Mouse (Mus musculus) stomach, embryonic 15.5 days (tissue): ENCODE data around the gene Mgst2. TPM values are rescaled to one million over a fixed set of nuclear protein-coding genes. Genes with fewer than 3 reads are reported as not detected.

Experiments used
- ATAC-seq: fragments of 200-750 bp; cut with Nextera tagmentation; 2 replicates; pipeline ENCODE4 v1.8.0; 2017; ENCODE audit warnings: low read depth, moderate number of reproducible peaks, moderate TSS enrichment; ENCODE audit not compliant: insufficient read depth, low FRiP score
- H3K27ac ChIP-seq: fragments of 300-500 bp; sonication (generic); 2 replicates; pipeline ENCODE4 v1.5.1; 2015; ENCODE audit warnings: mild to moderate bottlenecking, inconsistent platforms
- H3K27me3 ChIP-seq: fragments of 300-500 bp; sonication (generic); replicated peaks from 2 replicates; pipeline ENCODE4 v1.6.1; 2015; ENCODE audit warnings: inconsistent platforms
- H3K36me3 ChIP-seq: fragments of 300-500 bp; sonication (generic); 2 replicates; pipeline ENCODE4 v1.6.1; 2015; ENCODE audit warnings: inconsistent platforms
- H3K4me1 ChIP-seq: fragments of 300-500 bp; sonication (generic); 2 replicates; pipeline ENCODE4 v1.6.1; 2015; ENCODE audit warnings: inconsistent platforms
- H3K4me2 ChIP-seq: fragments of 300-500 bp; sonication (generic); 2 replicates; pipeline ENCODE4 v1.6.1; 2015; ENCODE audit warnings: mild to moderate bottlenecking, inconsistent platforms
- H3K4me3 ChIP-seq: fragments of 300-500 bp; sonication (generic); replicated peaks from 2 replicates; pipeline ENCODE4 v1.5.1; 2015; ENCODE audit warnings: inconsistent platforms
- H3K9ac ChIP-seq: fragments of 300-500 bp; sonication (generic); 2 replicates; pipeline ENCODE4 v1.6.1; 2015; ENCODE audit warnings: inconsistent platforms
- H3K9me3 ChIP-seq: fragments of 300-500 bp; sonication (generic); 2 replicates; pipeline ENCODE4 v1.6.1; 2016; ENCODE audit warnings: inconsistent platforms
- WGBS: fragments of 180-500 bp; shearing (Covaris S2); methylation state at CpG from one replicate; pipeline ENCODE4 v1.1.7; 2015; 5-methylcytosine and 5-hydroxymethylcytosine counted together
- polyA plus RNA-seq: library from polyadenylated mRNA; unstranded; fragments of >200 nt; fragmentation: Nextera tagmentation; extraction: Ambion mirVana; gene quantifications from 2 replicates; pipeline ENCODE4 v1.2.1, GENCODE M21; 2015

Mgst2 gene
- polyA plus RNA-seq, 1 experiment from 2014 or later = 30.9 TPM

DNA sequence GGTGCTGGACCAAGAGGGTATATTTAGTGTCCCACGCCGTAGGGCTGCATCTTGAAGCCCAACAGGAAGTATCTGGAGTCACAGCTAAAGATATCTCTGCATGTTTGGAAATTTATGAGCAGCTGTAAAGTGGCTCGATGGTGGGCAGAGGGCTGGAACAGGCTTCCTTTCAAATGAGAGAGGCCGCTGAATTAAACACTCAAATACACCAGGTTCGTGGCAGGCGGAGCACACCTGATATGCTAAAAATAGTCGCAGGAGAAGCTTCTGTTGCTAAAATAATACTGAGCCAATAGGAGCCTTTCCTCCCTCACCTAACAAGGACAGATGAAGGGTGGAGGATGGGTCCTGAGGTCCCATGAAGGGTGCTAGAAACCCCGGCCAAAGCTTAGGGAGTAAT, 67.8 kb downstream of the Mgst2 start:
- no peaks in the 10 kb centered on the region for H3K36me3 ChIP-seq
- H3K27me3 ChIP-seq = no peaks in the 10 kb centered on the region
- no peaks in the 10 kb centered on the region for H3K9me3 ChIP-seq
- H3K9ac ChIP-seq = no peak overlapping the region
- H3K27ac ChIP-seq = peak overlapping the region; percentile 40; the same call in 1 of the 2 replicates
- H3K4me2 ChIP-seq = 0 out of 2 replicates have a peak overlapping the region, but pooled peaks have one; percentile 2
- H3K4me1 ChIP-seq = peaks cover 14% of the 10 kb centered on the region
- H3K4me3 ChIP-seq = no peak overlapping the region
- 36% methylated on average over 8 of the region's 8 CpGs for WGBS
- no peak for ATAC-seq

DNA sequence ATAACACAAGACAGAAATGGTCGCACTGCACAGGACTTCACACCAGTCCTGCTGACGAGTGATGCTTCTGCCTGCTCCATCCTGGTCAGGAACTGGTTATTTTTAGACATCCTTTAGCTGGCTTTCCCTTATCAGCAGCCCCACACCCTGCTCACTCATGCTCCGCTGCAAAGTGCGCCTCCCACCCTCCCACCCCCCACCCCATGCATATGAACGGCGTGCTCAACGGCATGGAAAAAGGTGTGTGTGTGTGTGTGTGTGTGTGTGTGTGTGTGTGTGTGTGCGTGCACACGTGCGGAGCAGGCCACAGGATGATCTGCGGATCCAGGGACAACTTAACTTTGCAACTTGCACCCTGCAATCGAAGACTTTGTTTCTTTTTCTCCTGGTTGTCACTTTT, 68.3 kb downstream of the Mgst2 start:
- 55% methylated on average over 12 of the region's 12 CpGs for WGBS
- Histone ChIP-seq H3K9me3 (no peaks in the 10 kb centered on the region), H3K4me2 (0 out of 2 replicates have a peak overlapping the region, but pooled peaks have one; percentile 2), H3K4me1 (peaks cover 14% of the 10 kb centered on the region), H3K27ac (0 out of 2 replicates have a peak overlapping the region, but pooled peaks have one; percentile 40), H3K4me3 (no peak overlapping the region), H3K9ac (no peak overlapping the region), H3K36me3 (no peaks in the 10 kb centered on the region), H3K27me3 (no peaks in the 10 kb centered on the region)
- peak; percentile 91; the same call in 1 of the 2 replicates for ATAC-seq

DNA sequence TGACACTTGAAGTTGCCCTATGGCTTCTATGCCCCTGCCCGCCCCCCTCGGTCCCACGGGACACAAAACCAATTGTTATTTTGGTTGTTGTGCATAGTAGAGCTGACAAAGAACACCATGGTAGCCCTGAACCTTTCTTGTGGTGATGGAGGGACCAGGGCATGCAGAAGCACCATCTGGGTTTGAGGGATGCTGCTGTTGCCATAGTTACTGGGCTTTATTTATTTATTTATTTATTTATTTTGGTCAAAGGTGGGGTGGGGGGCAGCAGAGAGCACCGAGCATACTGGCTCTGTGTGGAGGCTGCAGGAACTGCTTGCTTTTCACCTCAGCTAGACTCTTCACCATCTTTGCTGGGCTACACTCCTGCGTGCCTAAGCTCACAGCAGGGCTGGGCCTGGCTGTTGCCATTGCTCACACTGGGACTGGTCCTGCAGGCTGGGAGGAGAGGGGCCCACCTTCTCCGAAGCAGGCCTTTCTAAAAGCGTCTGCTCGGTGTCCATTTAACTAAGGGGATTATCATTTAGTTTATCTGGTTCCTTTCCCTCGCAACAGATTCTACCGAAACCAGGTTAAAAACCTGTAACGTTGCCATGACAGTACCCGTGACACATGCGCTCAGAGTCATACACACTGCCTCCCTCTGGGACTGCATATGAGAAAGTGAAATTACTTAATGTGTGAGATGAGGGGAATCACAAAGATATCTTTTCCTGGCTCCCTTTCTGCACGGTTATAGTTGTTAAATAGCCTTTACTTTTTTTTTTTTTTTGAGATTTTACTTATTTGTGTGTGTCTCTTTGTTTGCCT, 69.2 kb downstream of the Mgst2 start:
- no peaks in the 10 kb centered on the region for H3K27me3 ChIP-seq
- H3K9me3 ChIP-seq = no peaks in the 10 kb centered on the region
- WGBS = 71% methylated on average over 14 of the region's 14 CpGs
- peaks cover 12% of the 10 kb centered on the region for H3K4me1 ChIP-seq
- H3K4me2 ChIP-seq = no peak overlapping the region
- no peaks in the 10 kb centered on the region for H3K36me3 ChIP-seq
- H3K27ac ChIP-seq = no peak overlapping the region
- H3K4me3 ChIP-seq = no peak overlapping the region
- H3K9ac ChIP-seq = no peak overlapping the region
- no peak for ATAC-seq

DNA sequence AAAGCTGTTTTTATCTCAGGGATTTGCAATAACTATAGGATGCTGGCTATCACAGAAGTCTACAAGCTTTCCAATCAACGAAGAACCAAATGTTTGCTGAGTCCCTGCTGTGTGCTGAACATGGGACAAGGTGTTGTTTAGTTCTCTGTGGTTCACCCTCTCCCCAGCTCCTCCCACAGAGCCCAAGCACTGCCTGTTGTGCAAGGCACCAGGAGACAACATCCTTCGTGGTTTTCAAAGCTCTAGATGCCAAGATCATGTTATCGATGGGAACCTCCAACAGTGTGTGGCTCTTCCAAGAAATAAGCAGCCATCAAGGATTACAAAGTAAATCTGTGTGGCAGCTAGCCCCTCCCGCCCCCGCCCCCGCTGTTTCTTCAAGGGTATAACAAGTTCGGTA, 70.5 kb downstream of the Mgst2 start:
- Histone ChIP-seq H3K4me3 (no peak overlapping the region), H3K4me1 (peaks cover 12% of the 10 kb centered on the region), H3K36me3 (no peaks in the 10 kb centered on the region), H3K4me2 (no peak overlapping the region), H3K27ac (no peak overlapping the region), H3K9me3 (no peaks in the 10 kb centered on the region), H3K27me3 (no peaks in the 10 kb centered on the region), H3K9ac (no peak overlapping the region)
- ATAC-seq = no peak
- WGBS = 87% methylated on average over 7 of the region's 7 CpGs

DNA sequence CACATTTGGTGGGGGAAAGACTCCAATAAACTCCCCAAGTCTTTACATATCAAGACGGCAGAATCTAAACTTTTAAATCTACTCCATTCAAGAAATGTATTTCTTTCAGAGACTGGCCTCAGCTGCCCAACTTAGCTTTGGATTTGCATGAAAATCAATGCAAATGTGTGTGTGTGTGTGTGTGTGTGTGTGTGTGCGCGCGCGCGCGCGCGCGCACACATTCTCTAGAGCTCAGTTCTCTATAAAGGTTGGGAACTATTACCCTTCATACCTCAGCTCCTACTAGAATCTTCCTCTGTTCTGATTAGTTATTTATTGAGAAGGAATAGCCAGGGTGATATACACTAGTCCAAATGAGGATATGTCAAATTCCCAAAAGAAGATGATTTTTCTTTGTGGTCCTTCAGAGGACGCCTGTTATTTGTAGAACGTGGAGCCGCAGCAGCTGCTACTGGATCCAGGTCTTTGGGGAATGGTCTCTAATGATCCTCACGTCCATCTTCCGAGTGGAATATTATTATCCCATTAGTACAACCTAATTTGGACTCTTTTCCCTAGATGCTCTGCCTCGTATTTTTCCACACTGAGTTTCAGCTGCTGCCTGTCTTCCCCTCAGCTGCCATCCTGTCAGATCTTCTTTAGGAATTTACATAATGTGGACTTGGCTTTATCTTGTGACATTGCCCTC, 71.9 kb downstream of the Mgst2 start:
- Histone ChIP-seq H3K4me2 (no peak overlapping the region), H3K27me3 (no peaks in the 10 kb centered on the region), H3K9me3 (no peaks in the 10 kb centered on the region), H3K27ac (no peak overlapping the region), H3K4me1 (peaks cover 12% of the 10 kb centered on the region), H3K4me3 (no peak overlapping the region), H3K9ac (no peak overlapping the region), H3K36me3 (no peaks in the 10 kb centered on the region)
- WGBS = 86% methylated on average over 16 of the region's 16 CpGs
- ATAC-seq = no peak

Other genes with a start within 250 kb of the Mgst2 start
- 43.8 and 49.9 TPM in 2 replicates for gene Naa15, start 245.2 kb upstream of the Mgst2 start, polyA plus RNA-seq
- 23.7 and 26.7 TPM in 2 replicates for gene Rab33b, start 176.4 kb upstream of the Mgst2 start, polyA plus RNA-seq
- gene Setd7, start 99.5 kb upstream of the Mgst2 start, polyA plus RNA-seq = 3.6 and 5.0 TPM in 2 replicates